Mouse (Mus musculus) Muller cell, postnatal 12 days (primary cell): ENCODE measurements around the gene 9530077C05Rik.
"Not testable (repeated sequence)": the region's sequence is repeated elsewhere in the genome, so short reads cannot be mapped to it uniquely, and the experiment has no call there.

Experiments used
- DNase-seq: peaks from one replicate; pipeline ENCODE4 v3.0.0-alpha.2; 2015; ENCODE audit errors: inconsistent ontology term

The 9530077C05Rik gene

GRCm38 (mm10) chr9:22411002-22411857 lies at the start of gene 9530077C05Rik:
Gene 9530077C05Rik, plus strand, starts transcription at chr9:22411513.
- DNase-seq = peak; percentile 96

DNA sequence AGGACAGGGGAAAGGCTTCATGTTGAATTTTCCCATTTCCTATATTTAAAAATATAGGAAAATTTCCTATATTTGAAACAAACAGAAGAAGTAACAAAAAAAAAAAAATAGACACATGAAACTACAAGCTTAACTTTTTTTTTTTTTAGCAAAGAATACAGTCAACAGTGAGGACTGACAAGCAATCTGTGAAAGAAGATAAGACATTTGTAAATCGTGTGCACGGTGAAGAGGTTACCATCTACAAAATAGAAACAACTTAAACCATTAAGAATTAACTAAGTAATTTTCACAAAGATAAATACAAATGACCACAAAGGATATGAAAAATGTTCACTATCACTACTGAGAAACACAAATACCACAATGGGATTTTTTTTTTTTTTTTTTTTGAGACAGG lies 45.1 kb upstream of the 9530077C05Rik start:
- DNase-seq = no peak

DNA sequence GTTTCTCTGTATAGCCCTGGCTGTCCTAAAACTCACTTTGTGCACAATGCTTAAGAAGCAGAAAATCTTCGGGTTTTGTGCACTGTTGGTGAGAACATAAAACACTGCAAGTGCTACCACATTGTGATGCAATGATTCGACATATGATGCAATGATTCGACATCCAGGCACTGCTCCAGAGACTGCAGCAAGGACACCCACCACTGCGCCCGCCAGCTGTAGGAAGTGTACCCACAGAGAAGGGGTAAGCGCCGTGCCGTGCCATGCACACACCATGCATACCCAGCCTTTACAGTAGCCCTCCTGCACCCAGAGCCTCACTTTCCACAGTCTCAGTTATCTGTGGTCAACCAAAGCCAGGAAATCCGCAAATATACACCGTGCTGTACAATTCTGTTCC lies 44.7 kb upstream of the 9530077C05Rik start:
- no peak for DNase-seq

- peak; percentile 67 for DNase-seq
Measured at GRCm38 (mm10) chr9:22368030-22368429, 43.3 kb upstream of the 9530077C05Rik start.

DNA sequence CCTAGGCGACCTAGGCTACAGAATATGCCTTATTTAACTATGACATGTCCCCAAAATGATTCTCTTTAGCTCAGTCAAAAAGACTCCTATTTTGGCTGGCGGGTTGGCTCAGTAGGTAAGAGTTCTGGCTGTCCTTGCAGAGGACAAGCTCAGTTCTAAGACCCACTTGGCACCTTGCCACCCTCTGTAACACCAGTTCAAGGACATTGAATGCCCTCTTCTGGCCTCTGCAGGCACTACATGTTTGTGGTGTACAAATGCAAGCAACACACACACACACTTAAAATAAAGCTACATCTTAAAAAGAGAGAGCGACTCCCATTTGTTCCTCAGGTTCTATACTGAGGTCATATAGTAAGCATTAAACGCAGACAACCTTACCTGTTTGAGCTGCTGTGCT lies 38.6 kb upstream of the 9530077C05Rik start:
- no peak for DNase-seq

DNA sequence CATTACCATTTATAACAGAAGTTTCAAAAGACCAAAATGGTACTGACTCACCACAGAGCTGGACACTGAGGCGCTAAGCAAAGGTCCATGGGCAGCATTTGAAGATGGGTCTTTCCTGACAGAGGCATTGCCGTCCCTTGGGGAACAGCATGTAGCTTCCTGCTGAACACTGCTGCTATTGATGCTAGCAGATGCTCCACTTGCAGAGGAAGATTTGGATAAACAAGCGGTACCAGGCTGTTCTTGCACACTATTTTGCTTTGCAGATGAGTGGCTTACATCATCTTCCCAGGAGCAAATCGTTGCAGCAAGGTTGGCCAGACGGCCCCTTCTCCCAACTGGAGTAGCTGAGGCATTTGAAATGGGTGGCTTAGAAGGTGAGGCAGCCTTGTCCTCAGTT lies 35.2 kb upstream of the 9530077C05Rik start:
- DNase-seq = no peak

GRCm38 (mm10) chr9:22385890-22386289 lies 25.4 kb upstream of the 9530077C05Rik start:
- DNase-seq = peak; percentile 97

- DNase-seq = no peak
Measured at GRCm38 (mm10) chr9:22387901-22388300, 23.4 kb upstream of the 9530077C05Rik start.

DNA sequence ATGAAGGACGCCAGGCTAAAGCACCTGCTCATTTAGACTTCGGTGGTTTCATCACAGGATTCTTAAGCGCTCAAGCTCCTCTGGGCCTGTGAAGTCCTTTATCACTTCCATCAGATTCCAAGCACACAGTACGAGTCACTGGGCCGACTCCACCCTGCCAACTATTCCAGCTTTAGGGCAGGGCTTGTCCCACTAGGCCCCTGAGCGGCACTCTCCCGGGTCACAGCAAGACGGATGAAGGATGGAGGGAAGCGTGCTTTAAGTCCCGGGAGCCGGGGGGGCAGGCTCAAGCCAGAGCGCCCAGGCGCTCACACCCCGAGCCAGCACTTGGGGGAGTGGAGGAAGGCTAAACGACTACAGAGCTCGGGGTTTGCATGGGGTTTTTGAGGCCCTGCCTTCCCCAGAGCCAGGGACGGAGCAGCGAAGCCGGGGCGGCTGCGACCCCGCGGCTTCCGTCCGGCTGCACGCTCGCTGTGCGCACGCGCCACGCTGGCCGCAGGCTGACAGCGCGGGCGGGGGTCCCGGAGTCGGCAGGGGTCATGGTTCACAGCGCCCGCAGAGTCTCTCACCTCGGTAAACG lies 22.8 kb upstream of the 9530077C05Rik start:
- DNase-seq = peak; percentile 66

DNA sequence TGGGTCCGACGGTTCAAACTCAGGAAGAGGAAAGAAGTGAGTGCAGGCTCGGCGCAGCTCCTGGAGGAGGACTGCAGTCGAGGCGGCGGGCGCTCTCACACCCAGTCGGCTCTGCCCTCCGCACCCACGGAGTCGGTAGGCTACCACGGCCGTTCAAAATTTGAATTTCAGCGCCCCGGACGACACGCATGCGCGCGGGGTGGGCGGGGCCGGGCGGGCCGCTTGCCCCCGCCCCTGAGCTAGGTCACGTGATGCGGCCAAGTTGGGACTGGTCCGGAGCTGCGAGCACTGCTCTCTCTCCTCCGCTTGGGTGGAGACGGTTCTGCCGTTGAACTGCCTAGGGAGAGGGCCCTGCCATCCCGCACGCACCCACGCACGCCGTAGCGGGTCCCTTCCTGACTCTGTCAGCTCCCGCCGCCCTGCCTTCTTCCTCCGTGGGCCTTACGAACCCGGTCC lies 22.3 kb upstream of the 9530077C05Rik start, which contains the start of gene Anln:
Anln (minus strand) TSS at position 168 of the 456 bp plus-strand sequence.
- DNase-seq = peak; percentile 96

GRCm38 (mm10) chr9:22389736-22390245 lies 21.5 kb upstream of the 9530077C05Rik start:
- no peak for DNase-seq

DNA sequence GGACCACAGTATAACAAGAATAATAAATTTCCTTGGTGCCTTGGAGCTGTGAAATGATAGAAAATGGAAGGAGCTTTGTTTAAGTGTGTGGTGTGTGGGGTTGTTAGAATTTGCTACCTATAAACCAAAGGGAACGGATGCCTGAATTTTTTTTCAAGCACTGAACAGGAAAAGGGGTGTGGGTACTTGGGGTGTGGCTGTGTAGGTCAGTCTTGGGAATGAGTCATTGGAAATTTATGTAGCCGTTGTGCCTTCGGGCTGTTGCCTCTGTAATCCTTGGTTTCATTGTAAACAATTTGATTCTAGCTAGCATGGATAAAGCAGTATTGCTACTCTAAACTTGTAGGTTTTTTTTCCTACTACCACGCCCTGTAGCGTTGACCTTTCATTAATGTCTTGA lies 20.9 kb upstream of the 9530077C05Rik start:
- DNase-seq = peak; percentile 19

GRCm38 (mm10) chr9:22394725-22395124 lies 16.6 kb upstream of the 9530077C05Rik start:
- no peak for DNase-seq

GRCm38 (mm10) chr9:22399021-22399420 lies 12.3 kb upstream of the 9530077C05Rik start:
- peak; percentile 77 for DNase-seq

GRCm38 (mm10) chr9:22402001-22402400 lies 9.3 kb upstream of the 9530077C05Rik start:
- DNase-seq = no peak

- no peak for DNase-seq
Measured at GRCm38 (mm10) chr9:22402976-22403375, 8.3 kb upstream of the 9530077C05Rik start.

- not testable (repeated sequence) for DNase-seq
Measured at GRCm38 (mm10) chr9:22403501-22403900, 7.8 kb upstream of the 9530077C05Rik start.

GRCm38 (mm10) chr9:22405414-22405813 lies 5.9 kb upstream of the 9530077C05Rik start:
- DNase-seq = no peak

DNA sequence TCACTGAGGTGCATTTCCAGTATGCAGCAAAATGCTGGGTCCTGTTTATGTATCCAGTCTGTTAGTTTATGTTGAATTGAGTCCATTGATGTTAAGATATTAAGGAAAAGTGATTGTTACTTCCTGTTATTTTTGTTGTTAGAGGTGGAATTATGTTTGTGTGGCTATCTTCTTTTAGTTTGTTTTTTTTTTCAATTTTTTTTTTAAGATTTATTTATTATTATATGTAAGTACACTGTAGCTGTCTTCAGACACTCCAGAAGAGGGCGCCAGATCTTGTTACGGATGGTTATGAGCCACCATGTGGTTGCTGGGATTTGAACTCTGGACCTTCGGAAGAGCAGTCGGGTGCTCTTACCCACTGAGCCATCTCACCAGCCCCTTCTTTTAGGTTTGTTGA lies 3.7 kb upstream of the 9530077C05Rik start:
- DNase-seq = not testable (repeated sequence)

DNA sequence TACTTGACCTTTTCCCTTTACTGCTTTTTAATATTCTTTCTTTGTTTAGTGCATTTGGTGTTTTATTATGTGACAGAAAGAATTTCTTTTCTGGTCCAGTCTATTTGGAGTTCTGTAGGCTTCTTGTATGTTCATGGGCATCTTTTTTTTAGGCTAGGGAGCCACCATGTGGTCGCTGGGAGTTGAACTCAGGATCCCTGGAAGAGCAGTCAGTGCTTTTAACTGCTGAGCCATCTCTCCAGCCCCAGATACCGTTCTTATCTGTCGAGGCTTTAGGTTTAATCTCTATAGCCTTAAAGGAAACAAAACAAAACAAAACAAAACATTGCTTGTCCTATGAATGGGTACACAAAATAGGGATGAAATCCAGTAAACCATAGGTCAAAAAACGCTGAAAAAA lies 3.0 kb upstream of the 9530077C05Rik start:
- peak; percentile 21 for DNase-seq

GRCm38 (mm10) chr9:22409501-22409900 lies 1.8 kb upstream of the 9530077C05Rik start:
- no peak for DNase-seq

- DNase-seq = no peak
Measured at GRCm38 (mm10) chr9:22416187-22416586, 4.9 kb downstream of the 9530077C05Rik start.

GRCm38 (mm10) chr9:22417547-22417946 lies 6.2 kb downstream of the 9530077C05Rik start:
- no peak for DNase-seq
